Mouse (Mus musculus) liver, adult 2 months (tissue): ENCODE results near the gene Vps37b.

ENCODE experiments used
- CTCF ChIP-seq: fragments of 200-500 bp; IDR thresholded peaks from 2 replicates; pipeline ENCODE4 v1.5.1; 2011; ENCODE audit warnings: low read depth, low read length, control low read depth
- POLR2A ChIP-seq: fragments of 200-500 bp; IDR thresholded peaks from 2 replicates; pipeline ENCODE4 v1.6.1; 2011; ENCODE audit warnings: low read length, control low read depth; ENCODE audit not compliant: insufficient read depth; ENCODE audit errors: extremely low read depth

DNA sequence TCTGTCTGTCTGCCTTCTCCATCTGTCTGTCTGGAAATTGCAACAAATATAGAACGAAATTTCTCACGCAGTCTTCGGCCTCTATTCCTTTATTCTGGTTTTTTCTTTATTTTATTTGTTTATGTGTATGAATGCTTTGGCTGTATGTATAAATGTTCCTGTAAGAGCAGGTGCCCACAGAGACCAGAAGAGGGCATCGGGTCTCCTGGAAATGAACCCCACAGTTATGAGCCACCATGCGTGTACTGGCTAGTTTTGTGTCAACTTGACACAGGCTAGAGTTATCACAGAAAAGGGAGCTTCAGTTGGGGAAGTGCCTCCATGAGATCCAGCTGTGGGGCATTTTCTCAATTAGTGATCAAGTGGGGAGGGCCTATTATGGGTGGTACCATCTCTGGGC, 11.9 kb upstream of the Vps37b start:
- no peak; the same call in 1 of the 2 replicates for TF ChIP-seq CTCF
- TF ChIP-seq POLR2A: no peak
